Comparison of ENCODE assay signal across 18 mouse cellular contexts in the genomic region with DNA sequence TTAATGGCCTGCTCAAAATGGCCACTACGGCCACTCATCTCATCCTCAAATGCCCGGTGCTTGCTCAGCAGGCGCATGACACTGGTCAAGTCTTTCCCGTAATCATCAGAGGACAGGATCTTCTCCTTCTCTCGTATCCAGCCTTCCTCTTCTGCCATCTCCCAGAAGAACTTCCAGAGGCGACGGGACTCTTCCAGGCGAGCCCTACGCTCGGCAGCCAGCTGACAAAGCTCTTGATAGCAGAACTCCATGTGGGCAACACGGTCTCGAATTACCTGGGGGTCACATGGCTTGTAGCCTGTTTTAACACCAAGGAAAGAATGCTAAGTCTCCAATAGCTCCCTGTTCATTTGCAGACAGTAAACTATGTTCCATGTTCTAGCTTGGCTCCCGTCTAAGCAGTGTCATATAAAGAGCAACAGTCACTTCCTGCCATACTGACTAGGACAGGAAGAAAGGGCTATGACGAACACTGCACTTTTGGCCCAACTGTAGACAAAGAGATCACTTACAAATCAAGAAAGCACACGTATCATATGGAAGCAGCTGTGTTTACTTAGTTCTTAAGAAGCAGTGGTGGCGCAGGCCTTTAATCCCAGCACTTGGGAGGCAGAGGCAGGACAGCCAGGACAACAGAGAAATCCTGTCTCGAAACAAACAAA.
A peak's percentile ranks its signal among the peaks of the same experiment; 100 is the strongest.
DNase-seq lines count a peak whose midpoint lies in the region; ATAC-seq and TF ChIP-seq lines count a peak whose summit lies in the region.
"Had no signal": no experiment of that assay in that cellular context is flagged by ENCODE, and none has a peak within 500 bp of the region (broad histone marks: within the 10 kb centered on the region; RNA-seq: fewer than 3 reads in every experiment).

No protein-coding gene starts in this region.

- no peaks in the 10 kb centered on the region for H3K9me3 ChIP-seq in heart, embryonic 14.5 days (ENCODE audit: control insufficient read depth, low read length)
- no peaks in the 10 kb centered on the region for H3K9me3 ChIP-seq in liver, postnatal 0 days (ENCODE audit: low read length)
- no peaks in the 10 kb centered on the region for H3K9me3 ChIP-seq in liver, embryonic 11.5 days (ENCODE audit: control insufficient read depth, low read length)
- H3K9me3 ChIP-seq in heart, embryonic 15.5 days (replicated peaks): no peaks in the 10 kb centered on the region
- H3K9me3 ChIP-seq: forebrain, embryonic 10.5 days; hindbrain, embryonic 10.5 days; liver, embryonic 15.5 days; midbrain, embryonic 13.5 days; neural tube, embryonic 15.5 days had no signal

- TF ChIP-seq EP300 in liver, postnatal 0 days (IDR thresholded peaks at IDR 0.05; ENCODE audit: low read depth): peak; percentile 29; the same call in 1 of the 2 replicates

- no peak overlapping the region for H3K9ac ChIP-seq in heart, embryonic 14.5 days (ENCODE audit: low read length)
- H3K9ac ChIP-seq in liver, postnatal 0 days (replicated peaks): no peak overlapping the region
- H3K9ac ChIP-seq in liver, embryonic 11.5 days (ENCODE audit: low read depth, low read length): no peak overlapping the region
- no peak overlapping the region for H3K9ac ChIP-seq in heart, embryonic 15.5 days
- H3K9ac ChIP-seq: liver, embryonic 15.5 days; midbrain, embryonic 13.5 days; neural tube, embryonic 15.5 days had no signal

- peak overlapping the region in 1 of 2 experiments; percentile 60; a peak in 2 of 4 replicates for H3K27ac ChIP-seq in heart, embryonic 14.5 days (replicated peaks in 1 of 2; ENCODE audit: control insufficient read depth in 1 of 2, insufficient read depth in 1 of 2, low read depth in 2 of 2, low read length in 2 of 2)
- H3K27ac ChIP-seq in liver, postnatal 0 days (ENCODE audit: low read depth): no peak overlapping the region
- no peak overlapping the region for H3K27ac ChIP-seq in liver, embryonic 11.5 days (ENCODE audit: low read depth, low read length)
- H3K27ac ChIP-seq in brown adipose tissue, adult 24 weeks (replicated peaks; ENCODE audit: low read depth, low read length): peak overlapping the region; percentile 36; the same call in 1 of the 2 replicates
- H3K27ac ChIP-seq in heart, embryonic 15.5 days: peak overlapping the region; percentile 45
- H3K27ac ChIP-seq: forebrain, embryonic 10.5 days; hindbrain, embryonic 10.5 days; liver, embryonic 15.5 days; midbrain, embryonic 13.5 days; neural tube, embryonic 15.5 days had no signal

- 44% methylated on average over 17 of the region's 17 CpGs for WGBS in heart, embryonic 14.5 days
- WGBS in liver, postnatal 0 days (ENCODE audit: insufficient replicate concordance): 77% methylated on average over 17 of the region's 17 CpGs
- WGBS in liver, embryonic 11.5 days: 86% methylated on average over 17 of the region's 17 CpGs
- 56% methylated on average over 17 of the region's 17 CpGs for WGBS in heart, embryonic 15.5 days

- DNase-seq in heart, adult 18-20 months: no peak
- no peak for DNase-seq in liver, postnatal 0 days
- no peak for DNase-seq in liver, embryonic 11.5 days (ENCODE audit: low spot score)
- DNase-seq in thymus, postnatal 36 days: no peak
- DNase-seq: adrenal gland, postnatal 10 days; cerebellum, postnatal 10 days; kidney, adult 18-20 months; thymus, postnatal 4 days had no signal

- peak; percentile 55; the same call in 1 of the 2 replicates for ATAC-seq in heart, embryonic 14.5 days (ENCODE audit: insufficient number of reproducible peaks, insufficient read depth, low FRiP score, low read depth)
- ATAC-seq in liver, postnatal 0 days: peak; percentile 60
- no peak for ATAC-seq in liver, embryonic 11.5 days (replicated peaks; ENCODE audit: low FRiP score)
- peak; percentile 70 for ATAC-seq in heart, embryonic 15.5 days (replicated peaks; ENCODE audit: insufficient number of reproducible peaks, insufficient read depth, low FRiP score, low read depth)
- ATAC-seq: midbrain, embryonic 13.5 days; Patski had no signal

- TF ChIP-seq CTCF in liver, postnatal 0 days (IDR thresholded peaks at IDR 0.05; ENCODE audit: low read depth): no peak

- peaks cover 100% of the 10 kb centered on the region for H3K36me3 ChIP-seq in heart, embryonic 14.5 days (ENCODE audit: control insufficient read depth, insufficient read depth, low read length)
- H3K36me3 ChIP-seq in liver, postnatal 0 days (replicated peaks; ENCODE audit: insufficient read depth, low read length): peaks cover 88% of the 10 kb centered on the region
- H3K36me3 ChIP-seq in liver, embryonic 11.5 days (ENCODE audit: control insufficient read depth, insufficient read depth, low read length): peaks cover 36% of the 10 kb centered on the region
- peaks cover 97% of the 10 kb centered on the region for H3K36me3 ChIP-seq in heart, embryonic 15.5 days

- H3K4me2 ChIP-seq in heart, embryonic 14.5 days (ENCODE audit: low read length): no peak overlapping the region
- H3K4me2 ChIP-seq in liver, postnatal 0 days (ENCODE audit: low read depth, low read length): no peak overlapping the region
- no peak overlapping the region for H3K4me2 ChIP-seq in liver, embryonic 11.5 days
- no peak overlapping the region for H3K4me2 ChIP-seq in heart, embryonic 15.5 days
- H3K4me2 ChIP-seq: liver, embryonic 15.5 days; midbrain, embryonic 13.5 days; neural tube, embryonic 15.5 days had no signal

- no peak overlapping the region for H3K4me3 ChIP-seq in heart, embryonic 14.5 days (ENCODE audit: control insufficient read depth in 1 of 2, insufficient read depth in 1 of 2, low read depth in 1 of 2, low read length in 2 of 2)
- H3K4me3 ChIP-seq in liver, postnatal 0 days (ENCODE audit: low read depth, low read length): no peak overlapping the region
- H3K4me3 ChIP-seq in liver, embryonic 11.5 days (ENCODE audit: low read depth, low read length): no peak overlapping the region
- H3K4me3 ChIP-seq in brown adipose tissue, adult 24 weeks (ENCODE audit: insufficient read depth, low read depth, low read length): no peak overlapping the region
- H3K4me3 ChIP-seq in heart, embryonic 15.5 days: no peak overlapping the region
- H3K4me3 ChIP-seq: forebrain, embryonic 10.5 days; hindbrain, embryonic 10.5 days; liver, embryonic 15.5 days; midbrain, embryonic 13.5 days; myocyte; neural tube, embryonic 15.5 days had no signal

- peaks cover 5% of the 10 kb centered on the region in 2 experiments; a peak in 3 of 4 replicates for H3K4me1 ChIP-seq in heart, embryonic 14.5 days (ENCODE audit: control insufficient read depth in 2 of 2, insufficient read depth in 2 of 2, low read length in 2 of 2)
- no peaks in the 10 kb centered on the region for H3K4me1 ChIP-seq in liver, postnatal 0 days (ENCODE audit: insufficient read depth)
- no peaks in the 10 kb centered on the region for H3K4me1 ChIP-seq in liver, embryonic 11.5 days (replicated peaks; ENCODE audit: control insufficient read depth, insufficient read depth, low read length)
- H3K4me1 ChIP-seq in brown adipose tissue, adult 24 weeks (ENCODE audit: control insufficient read depth, insufficient read depth, insufficient read length, low read length): no peaks in the 10 kb centered on the region
- peaks cover 15% of the 10 kb centered on the region; the same call in 1 of the 2 replicates for H3K4me1 ChIP-seq in heart, embryonic 15.5 days (replicated peaks)
- H3K4me1 ChIP-seq: forebrain, embryonic 10.5 days; hindbrain, embryonic 10.5 days; liver, embryonic 15.5 days; midbrain, embryonic 13.5 days; neural tube, embryonic 15.5 days had no signal

- H3K27me3 ChIP-seq in heart, embryonic 14.5 days (ENCODE audit: control insufficient read depth, insufficient read depth, low read length): no peaks in the 10 kb centered on the region
- H3K27me3 ChIP-seq in liver, postnatal 0 days (ENCODE audit: insufficient read depth, low read length): no peaks in the 10 kb centered on the region
- no peaks in the 10 kb centered on the region for H3K27me3 ChIP-seq in liver, embryonic 11.5 days (replicated peaks; ENCODE audit: control insufficient read depth, insufficient read depth, low read length)
- no peaks in the 10 kb centered on the region for H3K27me3 ChIP-seq in heart, embryonic 15.5 days
- H3K27me3 ChIP-seq: liver, embryonic 15.5 days; midbrain, embryonic 13.5 days; neural tube, embryonic 15.5 days; Patski had no signal

Comparison
In these comparisons a context has a peak if more than half of its experiments do, and no peak if none do; other contexts are left out.
1. H3K27ac ChIP-seq: peak in brown adipose tissue, adult 24 weeks (single experiment) and heart, embryonic 15.5 days (single experiment); none in liver, postnatal 0 days (single experiment) and liver, embryonic 11.5 days (single experiment).